Mouse (Mus musculus) myocyte (in vitro differentiated cells): ENCODE data around the gene Phactr2.

Experiments used
- CEBPB ChIP-seq: IDR thresholded peaks from 2 replicates; pipeline ENCODE4 v1.6.1; 2011; ENCODE audit warnings: mild to moderate bottlenecking, moderate library complexity; ENCODE audit not compliant: poor library complexity, insufficient read depth, severe bottlenecking
- E2F4 ChIP-seq: IDR thresholded peaks from one replicate; pipeline ENCODE4 v1.6.1; 2011; ENCODE audit warnings: mild to moderate bottlenecking, control low read depth, moderate library complexity; ENCODE audit not compliant: insufficient read depth
- POLR2A ChIP-seq: IDR thresholded peaks from one replicate; pipeline ENCODE4 v1.6.1; 2011; ENCODE audit warnings: low read depth, mild to moderate bottlenecking, control low read depth, moderate library complexity; ENCODE audit not compliant: insufficient read length
- USF1 ChIP-seq: IDR thresholded peaks from one replicate; pipeline ENCODE4 v1.6.1; 2011; ENCODE audit warnings: low read depth, mild to moderate bottlenecking, control low read depth, moderate library complexity

DNA sequence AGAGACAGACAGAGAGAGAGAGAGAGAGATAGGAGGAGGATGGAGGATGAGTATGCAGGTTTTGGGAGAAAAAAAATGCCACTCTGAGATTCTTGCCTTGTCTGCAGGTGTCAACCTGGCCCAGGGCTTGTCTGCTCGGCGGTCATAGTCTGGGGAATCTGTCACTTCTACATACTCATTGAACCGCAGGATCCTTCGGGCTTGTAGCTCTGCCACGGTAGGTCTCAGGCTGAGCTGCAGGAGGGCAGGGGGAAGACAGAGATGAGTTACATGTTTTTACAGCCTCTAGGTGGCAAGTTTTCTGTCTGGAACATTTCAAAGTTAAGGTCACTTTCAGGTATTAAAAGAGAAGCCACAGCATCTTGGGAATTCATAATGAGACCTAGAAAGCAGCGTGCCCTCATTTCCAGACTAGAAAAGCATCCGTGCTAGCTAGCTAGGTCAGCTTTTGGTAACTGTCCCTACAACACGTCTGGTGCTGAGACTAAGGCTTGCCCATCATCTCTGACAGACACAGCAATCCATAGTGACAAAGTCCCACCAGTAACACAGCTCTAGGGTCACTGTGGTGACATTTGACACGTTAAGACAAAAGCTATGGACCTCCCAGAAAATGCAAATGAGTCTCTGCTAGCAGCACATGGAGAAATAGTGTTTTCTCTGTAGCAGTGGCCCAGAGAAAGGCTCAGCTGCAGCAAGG, 241.6 kb downstream of the Phactr2 start:
- TF ChIP-seq USF1 (no peak), POLR2A (no peak), E2F4 (no peak), CEBPB (no peak)
